Mouse (Mus musculus) common myeloid progenitor, adult 5-6 weeks (primary cell): ENCODE data around the gene Zglp1. TPM values are rescaled to one million over a fixed set of nuclear protein-coding genes. Genes with fewer than 3 reads are reported as not detected.

Source experiments
- ATAC-seq: replicated peaks from 2 replicates; pipeline ENCODE4 v1.8.0; 2016; ENCODE audit warnings: low read depth, mild to moderate bottlenecking, moderate TSS enrichment, inconsistent platforms; ENCODE audit not compliant: poor library complexity, severe bottlenecking
- total RNA-seq: library from RNA; stranded (forward); fragments of 200-1000, 187-1606 nt; gene quantifications from 2 replicates; pipeline ENCODE4 v1.2.3, GENCODE M21; 2017

The Zglp1 gene
- total RNA-seq = 1.7 TPM in 1 of 2 replicates, not detected in the other

- no peak for ATAC-seq
Measured at GRCm38 (mm10) chr9:21067006-21067684, at the start of gene Zglp1. Gene Zglp1, minus strand, starts transcription at chr9:21067093.

GRCm38 (mm10) chr9:21115105-21115504 lies 48.2 kb upstream of the Zglp1 start:
- no peak for ATAC-seq

GRCm38 (mm10) chr9:21114190-21114589 lies 47.3 kb upstream of the Zglp1 start:
- ATAC-seq = no peak

- ATAC-seq = no peak
Measured at GRCm38 (mm10) chr9:21113751-21114150, 46.9 kb upstream of the Zglp1 start.

- no peak for ATAC-seq
Measured at GRCm38 (mm10) chr9:21107607-21108237, 40.8 kb upstream of the Zglp1 start.

GRCm38 (mm10) chr9:21105760-21106564 lies 39.1 kb upstream of the Zglp1 start:
- ATAC-seq = no peak

GRCm38 (mm10) chr9:21104814-21105213 lies 37.9 kb upstream of the Zglp1 start:
- ATAC-seq = no peak

- ATAC-seq = no peak
Measured at GRCm38 (mm10) chr9:21102076-21102475, 35.2 kb upstream of the Zglp1 start.

- peak; percentile 79 for ATAC-seq
Measured at GRCm38 (mm10) chr9:21100447-21101161, 33.7 kb upstream of the Zglp1 start.

GRCm38 (mm10) chr9:21097793-21098192 lies 30.9 kb upstream of the Zglp1 start:
- ATAC-seq = no peak

GRCm38 (mm10) chr9:21095958-21096357 lies 29.1 kb upstream of the Zglp1 start:
- ATAC-seq = no peak

- ATAC-seq = no peak
Measured at GRCm38 (mm10) chr9:21093423-21093822, 26.5 kb upstream of the Zglp1 start.

- peak; percentile 97 for ATAC-seq
Measured at GRCm38 (mm10) chr9:21091707-21092320, 24.9 kb upstream of the Zglp1 start, which contains the start of the genes Gm38431 and Raver1. Gene Gm38431, minus strand, starts transcription at chr9:21091997. Gene Raver1, minus strand, starts transcription at chr9:21092008.

- no peak; the same call in 1 of the 2 replicates for ATAC-seq
Measured at GRCm38 (mm10) chr9:21090972-21091706, 24.2 kb upstream of the Zglp1 start.

GRCm38 (mm10) chr9:21090537-21090936 lies 23.6 kb upstream of the Zglp1 start:
- ATAC-seq = no peak

GRCm38 (mm10) chr9:21083324-21083723 lies 16.4 kb upstream of the Zglp1 start:
- ATAC-seq = no peak

GRCm38 (mm10) chr9:21081127-21081526 lies 14.2 kb upstream of the Zglp1 start:
- ATAC-seq = no peak

- no peak for ATAC-seq
Measured at GRCm38 (mm10) chr9:21075625-21076024, 8.7 kb upstream of the Zglp1 start.

GRCm38 (mm10) chr9:21074173-21074572 lies 7.3 kb upstream of the Zglp1 start:
- no peak for ATAC-seq
